Mouse (Mus musculus) ovary, adult 18-20 months (tissue): ENCODE measurements around the gene Sfxn5.

Experiments used
- DNase-seq: peaks from one replicate; pipeline ENCODE4 v3.0.0; 2022; ENCODE audit warnings: low spot score, mixed read lengths

The Sfxn5 gene

DNA sequence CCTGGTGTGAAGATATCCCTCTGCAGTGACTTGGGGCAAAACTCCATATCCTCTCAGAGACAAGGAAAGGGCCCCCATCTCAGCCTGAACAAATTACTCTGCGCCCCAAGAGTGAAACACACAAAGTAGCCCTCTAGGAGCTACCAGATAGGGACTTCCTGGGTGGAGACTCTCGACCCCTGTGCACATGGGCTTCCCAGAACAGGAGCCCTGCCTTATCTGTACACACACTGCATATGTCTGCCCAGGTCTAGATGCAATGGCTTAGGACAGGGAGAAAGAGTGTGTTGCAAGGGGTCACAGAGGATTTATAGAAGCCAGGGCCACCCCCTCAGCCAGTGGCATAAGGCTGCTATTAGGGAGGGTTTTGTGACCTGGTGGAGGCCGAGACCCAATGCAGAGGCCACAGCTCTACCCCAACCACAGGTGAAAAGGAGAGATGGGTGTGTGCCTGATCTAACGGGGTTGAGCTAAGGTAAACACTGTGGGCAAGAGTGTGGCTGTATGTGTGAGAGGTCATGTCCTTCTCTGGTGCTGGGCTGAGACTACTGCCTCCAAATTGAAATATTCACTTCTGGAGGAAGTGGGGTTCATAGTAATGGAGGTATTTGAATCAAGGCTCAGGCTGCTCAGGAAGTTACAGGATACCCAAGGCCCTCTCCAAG lies 44.9 kb downstream of the Sfxn5 start:
- DNase-seq = no peak

DNA sequence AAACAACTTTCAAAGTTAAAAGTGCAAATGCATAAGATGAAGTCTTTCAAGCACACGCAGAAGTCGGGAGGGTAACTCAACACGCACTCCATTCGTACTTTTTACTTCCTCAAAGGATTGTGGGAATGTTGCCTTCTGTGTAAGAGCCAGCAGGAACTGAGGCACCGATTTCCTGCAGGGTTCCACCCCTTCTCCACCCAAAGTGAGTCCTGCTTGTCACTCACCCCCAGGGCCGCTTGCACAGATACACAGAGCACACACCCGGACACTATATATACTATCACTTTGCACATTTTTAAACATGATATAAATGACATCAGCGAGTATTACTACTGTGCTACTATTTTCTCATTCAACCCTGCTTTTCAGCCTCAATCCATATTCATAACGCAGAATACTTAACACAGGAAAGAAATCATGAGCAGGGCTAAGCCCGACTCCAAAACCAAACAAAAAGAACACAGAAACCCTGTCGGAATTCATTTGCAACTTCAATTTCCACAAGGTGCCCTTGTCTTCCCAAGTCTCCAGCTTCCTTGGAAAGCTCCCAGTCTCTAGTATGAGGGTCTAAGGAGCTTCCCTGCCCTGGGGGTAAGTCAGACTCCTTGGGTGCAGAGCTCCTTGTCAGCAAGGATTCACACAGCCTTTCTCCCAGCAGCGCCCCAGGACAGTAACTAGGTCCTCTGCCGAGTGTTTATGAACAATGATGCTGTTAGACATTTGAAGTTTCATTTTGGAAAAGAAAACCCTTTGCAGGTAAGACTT lies 46.8 kb downstream of the Sfxn5 start:
- no peak for DNase-seq

DNA sequence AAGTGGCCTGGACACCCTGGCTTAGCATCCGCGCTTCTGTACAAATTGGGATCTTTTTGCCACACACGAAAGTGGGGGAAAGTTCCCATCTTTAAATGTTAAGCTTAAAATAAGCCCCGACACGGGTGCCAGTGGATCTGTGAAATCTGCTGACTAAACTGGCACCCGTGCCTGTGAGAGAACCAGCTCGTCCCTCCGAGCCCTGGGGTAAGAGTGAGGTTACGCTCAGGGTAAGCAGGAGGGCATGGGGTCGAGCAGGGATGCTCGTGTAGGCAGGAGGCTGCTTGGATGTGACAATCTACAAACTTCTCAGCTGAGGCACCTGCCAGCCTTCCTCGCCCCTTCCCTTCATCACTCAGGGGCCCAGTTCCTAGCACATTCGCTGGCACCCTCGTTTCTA lies 52.4 kb downstream of the Sfxn5 start:
- DNase-seq = no peak

DNA sequence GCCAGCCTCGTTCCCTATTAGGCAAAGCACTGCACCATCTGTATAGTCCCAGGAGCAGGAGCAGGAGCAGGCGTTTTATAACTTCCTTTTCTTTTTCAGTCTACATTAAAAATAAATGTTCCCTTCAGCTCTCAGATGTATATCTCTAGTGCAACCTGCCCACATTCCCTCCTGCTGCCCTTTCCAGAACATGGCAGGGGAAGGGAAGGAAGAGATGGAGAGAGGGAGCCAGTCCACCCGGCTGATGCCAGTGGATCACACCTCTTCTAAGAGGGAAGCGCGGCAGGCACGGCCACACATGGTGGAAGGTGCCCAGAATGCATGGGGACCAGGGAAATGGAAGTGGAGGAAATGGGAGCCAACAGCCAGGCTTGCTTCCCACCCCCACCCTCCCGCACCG lies 56.7 kb downstream of the Sfxn5 start:
- DNase-seq = no peak

- no peak for DNase-seq
Observed at GRCm38 (mm10) chr6:85272436-85272835, 60.8 kb downstream of the Sfxn5 start.

DNA sequence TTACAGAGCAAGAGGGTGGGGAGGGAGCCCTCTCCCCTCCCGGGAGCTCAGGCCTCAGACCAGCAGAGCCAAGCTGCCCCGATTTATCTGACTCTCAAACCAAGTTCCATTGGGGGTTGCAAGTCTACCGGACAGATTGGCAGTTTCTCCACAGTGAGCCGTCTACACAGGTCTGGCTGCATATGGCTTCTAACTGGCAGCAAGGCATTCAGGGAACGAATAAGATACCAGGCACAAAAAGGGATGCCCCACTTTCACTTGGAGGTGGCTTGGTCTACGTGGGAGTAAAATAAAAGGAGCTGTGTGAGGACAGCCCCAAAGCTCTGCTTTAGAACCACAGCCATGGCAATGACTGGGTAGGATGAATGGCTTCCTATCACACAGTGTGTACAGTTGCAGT lies 67.2 kb downstream of the Sfxn5 start:
- no peak for DNase-seq

DNA sequence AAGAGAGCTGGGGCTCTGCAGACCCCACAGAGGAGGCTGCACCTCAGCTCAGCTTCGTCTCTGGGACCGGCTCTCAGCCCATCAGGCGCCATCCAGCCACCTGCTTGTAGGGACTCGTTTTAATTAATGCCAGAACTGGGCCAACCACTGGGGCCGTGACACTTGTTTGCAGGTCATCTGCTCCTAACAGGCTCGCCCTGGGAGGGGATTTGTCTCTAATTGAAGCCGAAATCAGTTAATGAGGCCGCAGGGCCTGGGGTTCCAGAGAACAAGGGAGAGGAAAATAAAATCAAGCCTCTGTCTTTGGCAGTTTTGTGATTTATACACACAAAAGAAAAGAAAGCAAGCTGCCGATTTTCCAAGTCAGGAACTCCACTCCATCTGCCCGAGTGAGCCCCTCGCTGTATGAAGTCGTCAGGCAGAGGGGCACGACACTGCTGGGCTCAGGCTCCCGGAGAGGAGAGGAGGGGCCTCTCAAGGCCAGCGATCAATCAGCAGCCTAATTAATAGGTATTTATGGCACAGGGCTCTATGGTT lies 68.2 kb downstream of the Sfxn5 start:
- DNase-seq = no peak

DNA sequence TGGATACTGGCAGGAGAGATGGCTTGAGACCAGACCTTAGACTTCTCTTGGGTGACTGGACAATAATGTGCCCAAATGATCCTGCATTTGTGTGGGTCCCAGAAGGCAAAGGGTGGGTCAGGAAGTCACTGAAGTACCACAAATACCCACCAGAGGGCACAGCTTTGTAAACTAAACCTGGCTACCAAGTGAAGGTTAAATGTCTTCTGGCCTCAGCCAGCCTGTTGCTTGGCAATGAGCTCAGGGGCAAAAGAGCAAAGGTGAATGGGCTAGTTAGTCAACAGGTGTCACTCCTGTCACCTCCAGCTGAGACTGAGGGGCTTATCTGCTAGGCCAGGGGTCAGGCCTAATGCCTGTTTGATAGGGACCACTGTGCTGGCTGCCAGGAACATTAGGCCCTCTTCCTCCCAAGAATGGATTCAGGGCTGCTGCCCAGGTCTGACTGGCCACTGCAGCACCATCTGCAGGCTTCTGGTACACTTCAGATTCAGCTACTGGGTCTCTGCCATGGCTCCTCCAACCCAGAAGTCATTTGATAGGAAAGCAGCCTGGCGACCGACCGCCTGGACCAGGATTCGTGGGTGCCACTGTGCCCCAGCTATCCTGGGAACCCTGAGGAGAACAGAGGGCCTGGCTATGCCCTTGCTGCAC lies 70.2 kb downstream of the Sfxn5 start:
- DNase-seq = no peak

DNA sequence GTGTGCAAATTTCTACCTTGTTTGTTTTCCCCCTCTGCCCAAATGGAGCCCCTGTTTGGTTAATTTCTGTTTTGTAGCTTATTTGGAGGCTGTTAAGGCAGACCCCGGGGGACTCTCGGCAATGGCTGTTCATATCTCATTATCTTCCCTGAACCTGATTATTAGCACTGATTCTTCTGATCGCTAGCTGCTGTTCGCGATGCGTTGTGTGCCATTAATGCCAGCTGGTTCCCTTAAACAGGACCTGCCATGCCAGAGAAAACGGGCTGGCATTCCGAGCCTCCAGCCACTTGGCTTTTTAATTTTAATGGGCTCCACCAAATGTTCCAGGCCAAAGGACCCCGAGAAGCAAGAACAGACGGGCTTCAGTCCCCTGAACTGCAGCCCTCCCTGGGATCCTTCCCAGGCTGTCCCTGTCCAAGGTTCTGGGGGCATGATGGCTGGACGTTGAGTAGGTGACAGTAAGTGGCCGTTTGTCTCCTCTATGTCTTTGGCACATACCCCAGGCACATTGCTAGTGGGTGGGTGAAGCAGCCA lies 74.1 kb downstream of the Sfxn5 start:
- no peak for DNase-seq

DNA sequence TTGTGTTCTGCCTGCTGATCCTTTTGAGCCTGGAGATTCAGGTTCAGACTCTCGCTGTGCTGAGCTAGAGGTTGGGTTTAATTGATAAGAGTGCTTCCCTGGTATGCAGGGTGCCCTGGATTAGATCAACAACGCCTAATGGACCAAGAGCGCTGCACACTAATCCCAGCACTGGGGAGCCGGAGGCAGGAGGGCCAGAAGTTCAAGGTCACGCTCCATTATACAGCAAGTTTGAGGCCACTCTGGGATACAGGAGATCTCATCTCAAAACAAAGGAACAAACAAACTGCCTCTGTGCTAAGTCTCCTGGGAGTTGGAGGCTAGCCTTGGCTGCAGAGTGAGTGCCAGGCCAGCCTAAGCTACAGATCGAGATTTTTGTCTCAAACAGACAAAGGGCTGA lies 77.6 kb downstream of the Sfxn5 start:
- no peak for DNase-seq

- peak; percentile 78 for DNase-seq
Observed at GRCm38 (mm10) chr6:85253994-85254541, 79.2 kb downstream of the Sfxn5 start.

GRCm38 (mm10) chr6:85253275-85253674 lies 79.9 kb downstream of the Sfxn5 start:
- DNase-seq = no peak

DNA sequence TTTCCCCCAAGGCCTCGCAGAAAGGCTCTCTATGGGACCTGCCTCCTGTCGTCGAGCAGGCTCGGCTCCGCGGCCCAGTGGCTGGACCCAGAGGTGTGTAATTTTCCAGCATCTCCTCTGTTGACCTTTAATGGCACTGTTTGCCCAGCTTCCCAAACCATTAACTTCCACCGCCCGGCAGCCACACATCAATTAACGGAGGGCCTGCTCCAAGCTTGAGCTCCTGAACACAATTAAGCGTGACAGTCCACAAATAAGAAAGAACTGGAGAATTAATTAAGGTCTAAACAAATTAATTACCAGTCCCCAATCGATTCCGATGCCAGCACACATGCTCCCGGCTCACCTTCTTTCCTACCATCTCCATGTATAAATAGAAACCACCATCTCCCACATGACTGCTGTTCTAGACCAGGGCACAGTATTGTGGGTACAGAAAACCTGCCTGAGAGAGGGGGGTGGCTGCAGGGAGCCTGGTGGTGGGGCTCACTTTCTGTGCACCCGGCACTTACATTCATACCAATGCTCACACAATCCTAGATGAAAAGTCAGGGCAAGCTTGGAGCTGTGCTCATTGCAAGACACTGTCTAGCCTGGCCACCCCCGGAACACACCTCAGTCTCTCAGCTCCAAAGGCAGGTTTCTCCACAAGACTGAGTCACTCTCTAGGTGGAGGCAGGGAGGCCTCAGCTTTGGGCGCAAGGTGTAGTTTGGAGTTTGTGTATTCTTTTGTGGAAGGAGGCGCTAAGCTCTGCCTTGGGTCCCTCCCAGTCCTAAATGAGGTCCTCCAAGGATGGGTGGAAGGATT lies 80.8 kb downstream of the Sfxn5 start:
- no peak for DNase-seq

DNA sequence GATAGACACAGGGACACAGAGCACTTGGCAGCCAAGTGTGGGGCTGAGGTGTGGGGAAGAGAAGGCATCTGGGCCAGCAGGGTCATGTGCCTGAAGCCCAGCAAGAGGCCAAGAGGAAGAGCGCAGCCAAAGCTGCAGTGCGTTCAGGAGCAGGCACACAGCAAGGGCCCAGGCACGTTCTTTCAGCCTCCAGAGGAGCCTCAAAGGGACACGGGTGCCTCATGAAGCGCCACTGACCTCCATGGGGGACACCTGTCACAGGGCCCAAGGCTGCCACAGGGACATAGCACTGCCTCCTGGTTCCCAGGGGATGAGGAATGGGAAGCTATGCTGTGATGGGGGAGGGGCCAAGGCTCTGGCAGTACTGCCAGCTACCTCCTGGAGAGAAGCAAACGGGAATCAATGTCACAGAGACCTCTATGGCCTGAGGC lies 82.4 kb downstream of the Sfxn5 start:
- no peak for DNase-seq

DNA sequence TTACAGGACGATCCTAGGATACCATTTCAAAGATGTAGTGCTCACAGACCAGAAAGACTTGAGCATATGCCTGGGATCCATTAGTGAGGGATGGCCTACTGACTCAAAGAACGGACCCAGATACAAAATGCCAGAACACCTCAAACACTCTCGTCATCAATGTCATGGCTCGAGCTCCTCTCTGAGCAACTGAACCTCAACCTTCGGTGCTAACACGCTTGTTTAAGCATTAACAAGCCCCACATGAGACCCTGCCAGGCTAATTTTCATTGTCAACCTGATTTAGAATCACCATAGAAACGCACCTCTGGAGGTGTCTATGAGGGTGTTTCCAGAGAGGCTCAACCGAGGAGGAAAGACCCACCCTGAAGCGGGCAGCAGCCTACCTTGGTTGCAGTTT lies 83.4 kb downstream of the Sfxn5 start:
- no peak for DNase-seq

DNA sequence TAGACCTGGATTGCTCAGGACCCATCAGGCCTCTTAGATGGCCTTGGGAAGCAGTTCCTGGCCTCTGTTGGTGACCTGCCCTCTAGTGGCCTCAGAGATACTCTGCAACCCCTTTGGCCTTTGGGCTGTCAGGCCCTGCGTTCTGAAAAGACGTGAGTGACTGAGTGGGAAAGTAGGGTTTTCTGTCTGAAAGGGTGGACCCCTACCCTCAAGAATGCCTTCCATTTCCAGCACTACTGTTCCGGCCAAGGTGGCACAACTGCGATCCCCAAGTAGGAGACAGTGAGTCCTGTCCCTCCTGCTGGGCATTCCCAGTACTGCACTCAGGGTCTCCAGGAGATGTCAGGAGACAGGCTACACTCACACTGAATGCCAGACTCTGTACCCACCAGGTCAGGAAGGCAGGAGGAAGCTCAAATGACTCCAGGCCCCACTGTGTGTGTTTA lies 94.2 kb downstream of the Sfxn5 start:
- DNase-seq = peak; percentile 35

GRCm38 (mm10) chr6:85237595-85238337 lies 95.5 kb downstream of the Sfxn5 start:
- DNase-seq = no peak

- no peak for DNase-seq
Observed at GRCm38 (mm10) chr6:85237001-85237400, 96.2 kb downstream of the Sfxn5 start.

- no peak for DNase-seq
Observed at GRCm38 (mm10) chr6:85234796-85235195, 98.4 kb downstream of the Sfxn5 start.

DNA sequence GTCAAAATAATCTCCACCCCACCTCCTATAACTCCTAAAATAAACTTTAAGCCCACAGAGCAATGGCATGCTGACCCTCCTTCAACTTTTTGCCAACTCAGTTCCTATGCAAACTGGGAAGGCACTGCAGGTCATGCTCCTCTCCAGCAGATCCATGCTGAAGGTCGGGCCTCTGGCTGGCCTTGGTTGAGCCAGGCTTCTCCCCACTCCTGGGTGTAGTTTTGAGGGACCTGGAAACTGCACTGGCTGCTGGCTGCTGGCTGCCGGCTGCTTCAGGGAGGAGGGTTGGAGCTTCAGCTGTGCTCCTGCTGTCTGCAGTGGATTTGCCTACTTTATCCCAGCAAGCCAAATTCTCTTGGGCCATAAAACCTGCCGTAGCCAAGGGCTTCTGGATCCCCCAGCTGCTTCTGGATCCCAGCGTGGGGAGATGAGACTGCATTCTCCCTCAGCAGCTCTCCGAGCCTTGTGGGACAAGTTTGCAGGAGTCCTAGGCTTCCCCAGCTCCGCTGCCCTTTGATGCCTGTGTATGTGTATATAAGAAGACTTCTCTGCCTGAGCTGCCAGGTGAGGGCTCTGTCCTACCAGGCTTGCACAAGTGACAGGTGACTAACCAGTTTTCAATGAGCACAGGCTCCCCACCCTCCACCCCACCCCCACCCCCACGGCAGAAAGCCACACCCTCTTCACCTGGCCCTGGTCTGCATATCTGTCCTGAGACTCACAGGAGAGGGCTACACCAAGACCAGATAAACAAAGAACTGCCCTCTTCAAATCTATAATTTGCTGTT lies 100.2 kb downstream of the Sfxn5 start:
- DNase-seq = peak; percentile 68
